Mouse (Mus musculus) heart, embryonic 14.5 days (tissue): Measurements from ENCODE around the gene Dffa. TPM values are rescaled to one million over a fixed set of nuclear protein-coding genes. Genes with fewer than 3 reads are reported as not detected.

ENCODE experiments used
- ATAC-seq: fragments of 200-750 bp; cut with Nextera tagmentation; 2 replicates; pipeline ENCODE4 v1.8.0; 2017; ENCODE audit warnings: low read depth, moderate TSS enrichment; ENCODE audit not compliant: insufficient number of reproducible peaks, insufficient read depth, low FRiP score
- H3K27ac ChIP-seq, 2 experiments: fragments of 200-500 bp in 1 of 2; fragments of 300-500 bp in 1 of 2; sonication (generic) in 1 of 2; replicated peaks in 1 of 2; 2 replicates each; pipeline ENCODE4 v1.5.1; 2012 to 2014; ENCODE audit warnings: low read depth in 2 of 2, low read length in 2 of 2, control low read depth in 1 of 2, mild to moderate bottlenecking in 1 of 2, mixed read lengths in 1 of 2; ENCODE audit not compliant: control insufficient read depth in 1 of 2, insufficient read depth in 1 of 2
- H3K27me3 ChIP-seq: fragments of 300-500 bp; sonication (generic); 2 replicates; pipeline ENCODE4 v1.6.1; 2014; ENCODE audit warnings: mild to moderate bottlenecking, low read length, control low read depth; ENCODE audit not compliant: control insufficient read depth, insufficient read depth
- H3K36me3 ChIP-seq: fragments of 300-500 bp; sonication (generic); 2 replicates; pipeline ENCODE4 v1.6.1; 2014; ENCODE audit warnings: mild to moderate bottlenecking, control low read depth, low read length, mixed read lengths; ENCODE audit not compliant: control insufficient read depth, insufficient read depth
- H3K4me1 ChIP-seq, 2 experiments: fragments of 200-500 bp in 1 of 2; fragments of 300-500 bp in 1 of 2; sonication (generic) in 1 of 2; 2 replicates each; pipeline ENCODE4 v1.6.1; 2012 to 2014; ENCODE audit warnings: low read length in 2 of 2, control low read depth in 1 of 2, mixed read lengths in 1 of 2; ENCODE audit not compliant: control insufficient read depth in 2 of 2, insufficient read depth in 2 of 2
- H3K4me2 ChIP-seq: fragments of 300-500 bp; sonication (generic); 2 replicates; pipeline ENCODE4 v1.6.1; 2014; ENCODE audit warnings: mild to moderate bottlenecking, low read length
- H3K4me3 ChIP-seq, 2 experiments: fragments of 200-500 bp in 1 of 2; fragments of 300-500 bp in 1 of 2; sonication (generic) in 1 of 2; 2 replicates each; pipeline ENCODE4 v1.5.1; 2012 to 2014; ENCODE audit warnings: low read length in 2 of 2, mild to moderate bottlenecking in 2 of 2, control low read depth in 1 of 2, low read depth in 1 of 2, moderate library complexity in 1 of 2; ENCODE audit not compliant: control insufficient read depth in 1 of 2, insufficient read depth in 1 of 2
- H3K9ac ChIP-seq: fragments of 300-500 bp; sonication (generic); 2 replicates; pipeline ENCODE4 v1.6.1; 2014; ENCODE audit warnings: mild to moderate bottlenecking, low read length
- H3K9me3 ChIP-seq: fragments of 300-500 bp; sonication (generic); 2 replicates; pipeline ENCODE4 v1.6.1; 2016; ENCODE audit warnings: low read length, control low read depth; ENCODE audit not compliant: control insufficient read depth
- WGBS: fragments of 180-500 bp; shearing (Covaris S2); extraction: QIAGEN DNeasy Blood & Tissue Kit; methylation state at CpG from one replicate; pipeline ENCODE4 v1.1.7; 2014; 5-methylcytosine and 5-hydroxymethylcytosine counted together
- polyA plus RNA-seq: library from polyadenylated mRNA; unstranded; fragments of >200 nt; fragmentation: Nextera tagmentation; extraction: Ambion mirVana; gene quantifications from 2 replicates; pipeline ENCODE4 v1.2.1, GENCODE M21; 2014

Dffa gene
- polyA plus RNA-seq, 1 experiment from 2014 or later = 26.7 TPM

- H3K36me3 ChIP-seq = peaks cover 99% of the 10 kb centered on the region
- H3K27ac ChIP-seq = no peak overlapping the region
- peaks cover under 1 to 1% of the 10 kb centered on the region in 2 experiments; a peak in 2 of 4 replicates for H3K4me1 ChIP-seq
- no peak overlapping the region for H3K4me2 ChIP-seq
- no peaks in the 10 kb centered on the region; the same call in 1 of the 2 replicates for H3K9me3 ChIP-seq
- no peak overlapping the region for H3K4me3 ChIP-seq
- 88% methylated on average over 13 of the region's 13 CpGs for WGBS
- H3K27me3 ChIP-seq = no peaks in the 10 kb centered on the region
- H3K9ac ChIP-seq = no peak overlapping the region
- ATAC-seq = no peak
These were observed 55.9 kb downstream of the Dffa start for GRCm38 (mm10) chr4:149159891-149160290.

DNA sequence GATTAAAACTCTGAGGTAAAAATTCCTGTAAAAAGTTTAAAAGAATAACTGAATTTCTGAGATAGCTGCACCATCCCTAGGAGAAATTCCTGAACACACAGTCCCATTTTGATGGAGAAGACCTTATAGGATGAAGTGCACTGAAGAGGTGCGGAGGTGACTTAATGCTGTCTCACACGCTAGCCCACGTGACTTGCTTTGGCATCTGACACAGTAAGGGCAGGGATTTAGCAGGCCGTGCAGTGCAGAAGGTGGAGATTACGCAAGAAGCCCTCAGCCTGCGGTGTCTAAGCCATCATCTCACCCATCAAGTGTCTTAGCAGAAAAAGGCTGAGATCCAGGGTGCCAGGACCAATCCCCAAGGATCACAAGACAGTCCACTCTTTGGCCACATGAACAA, 57.2 kb downstream of the Dffa start:
- no peak overlapping the region for H3K4me2 ChIP-seq
- H3K27ac ChIP-seq = no peak overlapping the region
- H3K9ac ChIP-seq = no peak overlapping the region
- H3K27me3 ChIP-seq = no peaks in the 10 kb centered on the region
- H3K9me3 ChIP-seq = no peaks in the 10 kb centered on the region
- peaks cover 7 to 11% of the 10 kb centered on the region in 2 experiments for H3K4me1 ChIP-seq
- WGBS = 90% methylated on average over 6 of the region's 6 CpGs
- peaks cover 88% of the 10 kb centered on the region for H3K36me3 ChIP-seq
- no peak for ATAC-seq
- H3K4me3 ChIP-seq = no peak overlapping the region

GRCm38 (mm10) chr4:149163196-149163595, 59.2 kb downstream of the Dffa start:
- H3K9me3 ChIP-seq = no peaks in the 10 kb centered on the region
- no peaks in the 10 kb centered on the region for H3K27me3 ChIP-seq
- no peak overlapping the region for H3K9ac ChIP-seq
- peaks cover 7 to 11% of the 10 kb centered on the region in 2 experiments for H3K4me1 ChIP-seq
- ATAC-seq = no peak
- WGBS = 73% methylated on average over 1 of the region's 1 CpGs
- H3K4me3 ChIP-seq = no peak overlapping the region
- H3K4me2 ChIP-seq = no peak overlapping the region
- H3K27ac ChIP-seq = no peak overlapping the region
- H3K36me3 ChIP-seq = peaks cover 68% of the 10 kb centered on the region

DNA sequence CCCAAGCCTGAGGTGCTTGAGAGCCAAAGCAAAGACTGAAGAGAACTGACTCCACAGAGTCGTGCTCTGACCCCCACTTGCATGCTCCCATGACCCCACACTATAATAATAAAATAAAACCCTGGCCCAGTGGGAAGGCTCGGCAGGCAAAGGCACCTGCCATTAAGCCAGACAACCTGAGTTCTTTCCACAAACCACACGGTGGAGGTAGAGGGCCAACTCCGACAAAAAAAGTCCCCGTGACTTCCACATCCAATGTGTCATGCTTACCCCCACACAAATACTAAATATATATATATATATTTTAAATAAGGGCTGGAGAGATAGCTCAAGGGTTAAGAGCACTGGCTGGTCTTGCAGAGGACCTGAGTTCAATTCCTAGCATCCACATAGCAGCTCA, 60.2 kb downstream of the Dffa start:
- Histone ChIP-seq H3K4me2 (no peak overlapping the region), H3K4me1 (peaks cover 7 to 11% of the 10 kb centered on the region in 2 experiments), H3K27ac (no peak overlapping the region), H3K36me3 (peaks cover 59% of the 10 kb centered on the region), H3K9ac (no peak overlapping the region), H3K4me3 (no peak overlapping the region), H3K27me3 (no peaks in the 10 kb centered on the region), H3K9me3 (no peaks in the 10 kb centered on the region)
- no peak for ATAC-seq
- WGBS = 60% methylated on average over 5 of the region's 5 CpGs

- Histone ChIP-seq H3K4me3 (peak within 1 kb of the TSS; percentile 54 to 96), H3K9me3 (no peaks in the 10 kb centered on the region), H3K36me3 (peaks cover 36% of the 10 kb centered on the region), H3K27ac (peak within 1 kb of the TSS; percentile 81 to 92), H3K4me1 (peaks cover 7 to 11% of the 10 kb centered on the region in 2 experiments), H3K27me3 (no peaks in the 10 kb centered on the region), H3K4me2 (peak within 1 kb of the TSS; percentile 69), H3K9ac (peak within 1 kb of the TSS; percentile 79)
- ATAC-seq = peak; percentile 99
- under 1% methylated on average over 59 of the region's 59 CpGs for WGBS
These were observed 62.4 kb downstream of the Dffa start, which contains the start of gene Pgd for GRCm38 (mm10) chr4:149166215-149166946. Gene Pgd, minus strand, starts transcription at chr4:149166771.

DNA sequence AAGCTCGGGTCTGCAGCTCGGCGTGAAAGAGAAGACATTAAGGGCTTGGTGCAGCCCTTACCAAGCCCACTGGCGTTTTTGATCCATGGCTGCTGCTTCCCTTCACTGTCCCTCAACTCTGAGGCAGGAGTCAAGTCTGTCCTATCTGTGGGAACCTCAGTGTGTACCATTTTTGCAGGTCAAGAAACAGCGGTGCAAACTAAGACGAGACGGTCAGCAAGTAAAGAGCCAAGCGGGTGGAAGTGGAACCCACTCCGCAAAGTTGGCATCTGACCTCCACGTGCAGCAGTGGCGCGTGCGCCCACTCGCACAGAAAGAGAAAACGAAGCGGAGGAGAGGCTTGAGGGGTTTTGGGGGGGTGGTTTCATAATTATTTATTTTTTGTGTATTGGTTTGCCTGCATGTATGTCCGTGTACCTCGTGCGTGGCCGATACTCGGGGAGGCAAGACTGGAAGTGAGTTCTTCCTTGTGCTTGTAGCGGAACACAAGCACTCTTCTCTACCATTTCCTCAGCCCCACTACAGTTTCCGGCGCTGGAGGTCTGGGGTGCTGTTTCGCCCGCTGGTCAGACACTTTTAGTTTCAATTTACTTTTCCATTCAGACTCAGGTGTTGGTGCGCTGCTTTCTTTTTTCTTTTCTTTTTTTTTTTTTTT, 63.1 kb downstream of the Dffa start:
- H3K27ac ChIP-seq = peak overlapping the region; percentile 69
- no peaks in the 10 kb centered on the region for H3K27me3 ChIP-seq
- WGBS = under 1% methylated on average over 27 of the region's 27 CpGs
- peak overlapping the region; percentile 74 for H3K9ac ChIP-seq
- no peaks in the 10 kb centered on the region for H3K9me3 ChIP-seq
- peak overlapping the region; percentile 69 for H3K4me2 ChIP-seq
- ATAC-seq = peak; percentile 19; the same call in 1 of the 2 replicates
- H3K36me3 ChIP-seq = peaks cover 29% of the 10 kb centered on the region
- peak overlapping the region; percentile 54 to 82 for H3K4me3 ChIP-seq
- peaks cover 7 to 11% of the 10 kb centered on the region in 2 experiments for H3K4me1 ChIP-seq

DNA sequence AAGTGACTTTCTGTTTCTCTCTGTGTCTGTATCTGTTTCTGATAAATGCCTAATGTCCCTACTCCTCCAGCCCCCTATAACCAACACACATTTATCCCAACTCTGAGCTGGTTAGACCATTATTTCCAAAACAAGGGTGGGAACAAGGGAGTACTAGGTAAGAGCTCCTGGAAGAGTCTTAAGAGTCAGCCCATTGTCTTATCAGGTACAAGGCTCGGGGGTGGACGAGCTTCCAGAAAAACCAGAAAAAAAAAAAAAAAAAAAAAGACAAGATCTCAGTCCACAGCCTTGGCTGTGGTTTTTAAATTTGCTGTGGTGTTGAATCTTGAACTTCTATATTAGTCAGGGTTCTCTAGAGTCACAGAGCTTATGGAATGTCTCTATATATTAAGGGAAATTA, 64.1 kb downstream of the Dffa start:
- Histone ChIP-seq H3K27ac (no peak overlapping the region), H3K4me3 (no peak overlapping the region), H3K9me3 (no peaks in the 10 kb centered on the region), H3K27me3 (no peaks in the 10 kb centered on the region), H3K4me2 (peak overlapping the region; percentile 69), H3K4me1 (peaks cover 7 to 20% of the 10 kb centered on the region in 2 experiments), H3K9ac (no peak overlapping the region), H3K36me3 (peaks cover 20% of the 10 kb centered on the region)
- no peak for ATAC-seq
- 41% methylated on average over 2 of the region's 2 CpGs for WGBS
